Mouse (Mus musculus) embryonic fibroblast, embryonic 13.5 days (primary cell): ENCODE results near the gene C1qtnf1.

Experiments
- CTCF ChIP-seq: IDR thresholded peaks from 2 replicates; pipeline ENCODE4 v1.5.1; 2011; ENCODE audit warnings: mild to moderate bottlenecking, control low read depth, low read length, moderate library complexity, borderline replicate concordance; ENCODE audit not compliant: insufficient read depth
- POLR2A ChIP-seq: IDR thresholded peaks from 2 replicates; pipeline ENCODE4 v1.6.1; 2011; ENCODE audit warnings: low read depth, mild to moderate bottlenecking, control low read depth, low read length, moderate library complexity

GRCm38 (mm10) chr11:118409106-118410072 is 18.6 kb upstream of the C1qtnf1 start:
- TF ChIP-seq CTCF, result no peak
- TF ChIP-seq POLR2A, result no peak
